Mouse (Mus musculus) kidney, adult 2 months (tissue): ENCODE results near the gene Tmem255b. TPM values are rescaled to one million over a fixed set of nuclear protein-coding genes. Genes with fewer than 3 reads are reported as not detected.

Source experiments
- DNase-seq: peaks from one replicate; pipeline ENCODE4 v3.0.0; 2021
- H3K27ac ChIP-seq: fragments of 200-500 bp; 2 replicates; pipeline ENCODE4 v1.5.1; 2012; ENCODE audit warnings: low read depth, low read length, control low read depth, inconsistent platforms; ENCODE audit not compliant: insufficient read depth
- H3K27me3 ChIP-seq: fragments of 200-500 bp; replicated peaks from 2 replicates; pipeline ENCODE4 v1.6.1; 2012; ENCODE audit warnings: mild to moderate bottlenecking, moderate library complexity, low read length, inconsistent platforms; ENCODE audit not compliant: control insufficient read depth, insufficient read depth
- H3K36me3 ChIP-seq: fragments of 200-500 bp; 2 replicates; pipeline ENCODE4 v1.6.1; 2012; ENCODE audit warnings: mild to moderate bottlenecking, moderate library complexity, low read length, inconsistent platforms; ENCODE audit not compliant: control insufficient read depth, insufficient read depth
- H3K4me1 ChIP-seq: fragments of 200-500 bp; 2 replicates; pipeline ENCODE4 v1.6.1; 2011; ENCODE audit warnings: low read length; ENCODE audit not compliant: control insufficient read depth, insufficient read depth
- H3K4me3 ChIP-seq: fragments of 200-500 bp; 2 replicates; pipeline ENCODE4 v1.5.1; 2011; ENCODE audit warnings: mild to moderate bottlenecking, low read depth, low read length, control low read depth; ENCODE audit not compliant: insufficient read depth
- CTCF ChIP-seq: fragments of 200-500 bp; conservative IDR thresholded peaks from 2 replicates; pipeline ENCODE4 v1.5.1; 2011; ENCODE audit warnings: low read depth, mild to moderate bottlenecking, control low read depth, low read length, moderate library complexity, mixed read lengths; ENCODE audit not compliant: insufficient read depth, insufficient read length
- POLR2A ChIP-seq: fragments of 200-500 bp; IDR thresholded peaks from one replicate; pipeline ENCODE4 v1.6.1; 2011; ENCODE audit warnings: low read depth, low read length, control low read depth
- WGBS: fragments of 180-500 bp; shearing (Covaris S2); methylation state at CpG from one replicate; pipeline ENCODE4 v1.1.7; 2018; 5-methylcytosine and 5-hydroxymethylcytosine counted together
- polyA plus RNA-seq: library from polyadenylated mRNA; depleted of rRNA; stranded (reverse); fragments of >200 nt; gene quantifications from 2 replicates; pipeline ENCODE4 v1.2.3, GENCODE M21; 2012

Gene Tmem255b
- polyA plus RNA-seq, 1 experiment = 1.3 TPM

GRCm38 (mm10) chr8:13461843-13462242, 26.9 kb downstream of the Tmem255b start:
- peak; percentile 81 for DNase-seq
- 0 out of 2 replicates have a peak, but pooled peaks cover 1% of the 10 kb centered on the region for H3K36me3 ChIP-seq
- H3K27ac ChIP-seq = peak overlapping the region; percentile 58
- peaks cover 30% of the 10 kb centered on the region for H3K4me1 ChIP-seq
- 31% methylated on average over 4 of the region's 4 CpGs for WGBS
- no peaks in the 10 kb centered on the region for H3K27me3 ChIP-seq
- no peak for TF ChIP-seq POLR2A
- TF ChIP-seq CTCF = peak; percentile 80
- H3K4me3 ChIP-seq = no peak overlapping the region

- WGBS = 19% methylated on average over 10 of the region's 10 CpGs
- TF ChIP-seq CTCF (no peak), POLR2A (no peak)
- Histone ChIP-seq H3K27ac (peak overlapping the region; percentile 58), H3K27me3 (no peaks in the 10 kb centered on the region), H3K4me3 (no peak overlapping the region), H3K4me1 (peaks cover 30% of the 10 kb centered on the region), H3K36me3 (0 out of 2 replicates have a peak, but pooled peaks cover 1% of the 10 kb centered on the region)
- DNase-seq = peak; percentile 98
These were observed 27.4 kb downstream of the Tmem255b start for GRCm38 (mm10) chr8:13462392-13462791.

- no peak for DNase-seq
- Histone ChIP-seq H3K27ac (no peak overlapping the region), H3K36me3 (peaks cover 3% of the 10 kb centered on the region; the same call in 1 of the 2 replicates), H3K4me3 (no peak overlapping the region), H3K4me1 (peaks cover 30% of the 10 kb centered on the region), H3K27me3 (no peaks in the 10 kb centered on the region)
- 62% methylated on average over 7 of the region's 7 CpGs for WGBS
- no peak for TF ChIP-seq POLR2A
- no peak for TF ChIP-seq CTCF
These were observed 30.3 kb downstream of the Tmem255b start for GRCm38 (mm10) chr8:13465324-13465723.

- no peak for DNase-seq
- TF ChIP-seq POLR2A (no peak), CTCF (peak; percentile 72)
- Histone ChIP-seq H3K4me1 (peaks cover 16% of the 10 kb centered on the region), H3K36me3 (peaks cover 3% of the 10 kb centered on the region; the same call in 1 of the 2 replicates), H3K27ac (no peak overlapping the region), H3K4me3 (no peak overlapping the region), H3K27me3 (no peaks in the 10 kb centered on the region)
- WGBS = 43% methylated on average over 5 of the region's 5 CpGs
These were observed 32.0 kb downstream of the Tmem255b start for GRCm38 (mm10) chr8:13466989-13467388.

- no peak overlapping the region for H3K27ac ChIP-seq
- TF ChIP-seq CTCF (no peak), POLR2A (no peak)
- H3K4me3 ChIP-seq = no peak overlapping the region
- H3K36me3 ChIP-seq = peaks cover 3% of the 10 kb centered on the region; the same call in 1 of the 2 replicates
- 75% methylated on average over 9 of the region's 9 CpGs for WGBS
- H3K27me3 ChIP-seq = no peaks in the 10 kb centered on the region
- H3K4me1 ChIP-seq = no peaks in the 10 kb centered on the region
- DNase-seq = no peak
These were observed 33.7 kb downstream of the Tmem255b start for GRCm38 (mm10) chr8:13468737-13469136.

- H3K27me3 ChIP-seq = no peaks in the 10 kb centered on the region
- no peak overlapping the region for H3K4me3 ChIP-seq
- peaks cover 5% of the 10 kb centered on the region; the same call in 1 of the 2 replicates for H3K36me3 ChIP-seq
- DNase-seq = no peak
- TF ChIP-seq POLR2A (no peak), CTCF (no peak)
- no peaks in the 10 kb centered on the region for H3K4me1 ChIP-seq
- no peak overlapping the region for H3K27ac ChIP-seq
- WGBS = 73% methylated on average over 11 of the region's 11 CpGs
These were observed 36.5 kb downstream of the Tmem255b start for GRCm38 (mm10) chr8:13471484-13471883.

- peak; percentile 47 for DNase-seq
- H3K4me1 ChIP-seq = no peaks in the 10 kb centered on the region
- H3K36me3 ChIP-seq = peaks cover 5% of the 10 kb centered on the region; the same call in 1 of the 2 replicates
- TF ChIP-seq CTCF (no peak), POLR2A (no peak)
- H3K27ac ChIP-seq = no peak overlapping the region
- H3K27me3 ChIP-seq = no peaks in the 10 kb centered on the region
- 49% methylated on average over 7 of the region's 7 CpGs for WGBS
- H3K4me3 ChIP-seq = no peak overlapping the region
These were observed 37.3 kb downstream of the Tmem255b start for GRCm38 (mm10) chr8:13472284-13472683.
